Mouse (Mus musculus) gastrocnemius, adult 2 months (tissue): ENCODE results near the gene Coro2b. TPM values are rescaled to one million over a fixed set of nuclear protein-coding genes. Genes with fewer than 3 reads are reported as not detected.

ENCODE experiments used
- DNase-seq: peaks from one replicate; pipeline ENCODE4 v3.0.0; 2022
- H3K27ac ChIP-seq: fragments of 200-600 bp; 2 replicates; pipeline ENCODE4 v1.8.1; 2022; ENCODE audit warnings: mild to moderate bottlenecking
- H3K4me3 ChIP-seq: fragments of 200-600 bp; 2 replicates; pipeline ENCODE4 v1.8.1; 2022; ENCODE audit warnings: mild to moderate bottlenecking, moderate library complexity
- CTCF ChIP-seq: fragments of 200-600 bp; IDR thresholded peaks from 2 replicates; pipeline ENCODE4 v1.8.1; 2022; ENCODE audit warnings: antibody characterized with exemption, mild to moderate bottlenecking, moderate library complexity
- intact Hi-C: fragments of 180-260 bp; cut with DNase I; formaldehyde crosslinking; loops from one replicate; pipeline ENCODE4 v1.15.1; 2025
- total RNA-seq, 2 experiments: library from RNA; stranded (reverse); gene quantifications; 2 replicates each; pipeline ENCODE4 v1.2.3; 2021

Gene Coro2b
- total RNA-seq, 2 experiments from 2014 or later = 6.7 to 8.7 TPM

DNA sequence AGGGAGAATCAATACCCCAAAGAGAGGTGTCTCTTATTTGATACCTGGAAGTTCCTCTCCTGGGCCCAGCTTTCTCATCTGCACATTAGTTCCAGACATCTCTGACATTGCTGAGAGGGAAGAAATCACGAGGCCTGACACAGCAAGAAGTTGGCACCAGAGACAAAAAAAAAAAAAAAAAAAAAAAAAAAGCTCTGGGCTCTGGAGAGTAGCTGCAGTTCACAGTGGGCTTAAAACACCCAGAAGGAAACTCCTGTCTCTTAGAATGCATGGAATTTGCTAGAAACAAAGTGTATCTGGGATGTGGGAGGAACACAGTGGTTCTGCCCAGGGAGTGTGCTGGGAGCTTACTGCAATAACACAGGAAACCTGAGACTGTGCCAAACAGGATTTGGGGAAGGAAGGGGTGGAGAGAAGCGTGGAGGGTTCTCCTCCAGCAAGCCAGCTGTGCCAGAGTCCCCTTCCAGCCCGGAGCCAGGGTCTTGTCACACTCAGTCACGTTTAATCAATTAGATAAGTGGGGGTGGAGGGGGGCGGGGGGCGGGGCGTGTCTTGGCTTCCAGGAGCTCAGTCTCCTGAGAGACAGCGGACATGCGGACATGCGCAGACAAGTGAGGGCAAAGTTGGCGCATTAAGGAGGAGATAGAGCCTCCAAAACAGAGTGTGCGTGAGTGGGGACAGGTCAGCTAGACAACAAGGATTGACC lies 101.1 kb downstream of the Coro2b start:
- intact Hi-C loops = no loop called here
- peak overlapping the region; percentile 54 for H3K4me3 ChIP-seq
- no peak for TF ChIP-seq CTCF

GRCm38 (mm10) chr9:62432261-62433060 lies 104.4 kb downstream of the Coro2b start:
- TF ChIP-seq CTCF = no peak
- DNase-seq = no peak
- no peak overlapping the region for H3K27ac ChIP-seq
- intact Hi-C loops = no loop called here
- no peak overlapping the region for H3K4me3 ChIP-seq

More for the DNA sequence above, 101.1 kb downstream of the Coro2b start:
- peak overlapping the region; percentile 87 for H3K27ac ChIP-seq
- DNase-seq = peak; percentile 74

GRCm38 (mm10) chr9:62430741-62431140 lies 106.1 kb downstream of the Coro2b start:
- DNase-seq = no peak
- Histone ChIP-seq H3K27ac (no peak overlapping the region), H3K4me3 (no peak overlapping the region)
- TF ChIP-seq CTCF = no peak
- intact Hi-C loops = no loop called here

GRCm38 (mm10) chr9:62427010-62427409 lies 109.8 kb downstream of the Coro2b start:
- intact Hi-C loops = no loop called here
- Histone ChIP-seq H3K4me3 (no peak overlapping the region), H3K27ac (no peak overlapping the region)
- no peak for TF ChIP-seq CTCF
- DNase-seq = peak; percentile 58

- TF ChIP-seq CTCF = no peak
- Histone ChIP-seq H3K4me3 (no peak overlapping the region), H3K27ac (no peak overlapping the region)
- no peak for DNase-seq
- intact Hi-C loops = no loop called here
Measured at GRCm38 (mm10) chr9:62426531-62426930, 110.3 kb downstream of the Coro2b start.

DNA sequence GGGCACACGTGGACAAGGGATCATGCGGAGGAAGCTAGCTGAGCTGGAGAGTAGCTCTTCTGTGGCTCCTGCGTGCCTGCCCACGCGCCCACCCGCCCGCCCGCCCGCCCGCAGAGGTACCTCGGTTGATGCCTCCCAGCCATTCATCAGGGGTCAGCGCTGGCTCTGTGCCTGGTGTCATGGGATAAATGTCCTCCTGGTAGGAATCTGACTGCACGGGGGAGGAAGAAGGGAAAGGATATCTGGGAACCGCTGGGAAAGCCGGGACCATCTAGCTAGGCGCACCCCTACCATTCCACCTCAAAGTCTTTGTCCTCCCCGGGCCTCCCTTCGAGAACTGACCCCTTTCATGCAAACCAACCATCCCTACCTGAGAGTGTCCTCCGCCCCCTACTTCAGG lies 110.8 kb downstream of the Coro2b start:
- no peak for TF ChIP-seq CTCF
- H3K27ac ChIP-seq = peak overlapping the region; percentile 77
- no peak overlapping the region for H3K4me3 ChIP-seq
- intact Hi-C loops = no loop called here
- no peak for DNase-seq

DNA sequence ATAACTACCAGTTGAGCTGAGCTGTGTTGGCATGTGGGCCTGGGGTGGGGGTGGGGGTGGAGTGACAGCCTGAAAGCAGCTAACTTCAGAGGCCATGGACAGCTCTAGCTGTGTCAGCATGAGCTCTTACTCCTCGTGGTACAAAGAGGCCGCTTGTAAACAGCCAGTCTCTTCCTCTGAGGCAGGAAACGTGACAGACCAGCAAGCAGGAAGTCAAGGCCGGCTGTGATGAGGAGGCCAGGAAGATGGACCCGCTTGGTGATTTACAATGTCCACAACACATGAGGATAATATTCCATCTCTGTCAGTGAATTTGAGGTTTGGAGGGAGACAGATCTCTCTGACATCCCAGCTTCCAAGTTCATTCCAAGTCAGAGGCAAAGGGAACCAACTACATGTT lies 111.6 kb downstream of the Coro2b start:
- intact Hi-C loops = no loop called here
- Histone ChIP-seq H3K27ac (peak overlapping the region; percentile 77), H3K4me3 (no peak overlapping the region)
- no peak for TF ChIP-seq CTCF
- no peak for DNase-seq

GRCm38 (mm10) chr9:62423871-62424270 lies 113.0 kb downstream of the Coro2b start:
- no peak overlapping the region for H3K4me3 ChIP-seq
- TF ChIP-seq CTCF = no peak
- H3K27ac ChIP-seq = peak overlapping the region; percentile 77; the same call in 1 of the 2 replicates
- DNase-seq = no peak
- intact Hi-C loops = no loop called here

- Histone ChIP-seq H3K4me3 (no peak overlapping the region), H3K27ac (peak overlapping the region; percentile 20; the same call in 1 of the 2 replicates)
- no peak for TF ChIP-seq CTCF
- no peak for DNase-seq
- intact Hi-C loops = no loop called here
Measured at GRCm38 (mm10) chr9:62422926-62423325, 113.9 kb downstream of the Coro2b start.

DNA sequence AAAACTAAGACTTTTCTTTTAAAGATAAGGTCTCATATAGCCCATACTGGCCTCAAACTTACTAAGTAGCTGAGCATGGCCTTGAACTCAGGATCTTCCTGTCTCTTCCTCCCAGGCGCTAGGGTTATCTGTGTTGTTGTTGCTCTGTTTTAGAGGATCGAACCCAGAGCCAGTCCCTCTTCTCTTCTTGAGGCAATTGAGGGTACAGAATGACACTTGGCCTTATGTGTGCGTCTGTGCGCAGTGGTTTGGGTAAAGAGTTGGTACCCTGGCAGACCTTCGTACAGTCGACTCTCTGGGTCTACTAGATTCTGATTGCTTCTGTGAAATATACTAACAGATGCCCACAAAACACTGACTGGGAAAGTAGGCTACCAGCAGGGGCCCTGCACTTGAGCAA lies 114.9 kb downstream of the Coro2b start:
- TF ChIP-seq CTCF = no peak
- intact Hi-C loops = no loop called here
- H3K27ac ChIP-seq = peak overlapping the region; percentile 90
- DNase-seq = no peak
- peak overlapping the region; percentile 65 for H3K4me3 ChIP-seq

GRCm38 (mm10) chr9:62421027-62421426 lies 115.8 kb downstream of the Coro2b start:
- Histone ChIP-seq H3K27ac (peak overlapping the region; percentile 90), H3K4me3 (peak overlapping the region; percentile 65)

GRCm38 (mm10) chr9:62420261-62420917 lies 116.5 kb downstream of the Coro2b start:
- DNase-seq = peak; percentile 66
- intact Hi-C loops = no loop called here

More at GRCm38 (mm10) chr9:62421027-62421426, 115.8 kb downstream of the Coro2b start:
- no peak for TF ChIP-seq CTCF
- DNase-seq = peak; percentile 83
- intact Hi-C loops = no loop called here

GRCm38 (mm10) chr9:62418742-62419141 lies 118.1 kb downstream of the Coro2b start:
- intact Hi-C loops = loop anchor here (5.0 kb wide), 2 partner anchors 119 to 121 kb away; partner anchors contain the start of gene Coro2b
- TF ChIP-seq CTCF = peak; percentile 56
- no peak overlapping the region for H3K27ac ChIP-seq
- no peak for DNase-seq
- no peak overlapping the region for H3K4me3 ChIP-seq

More at GRCm38 (mm10) chr9:62420261-62420917, 116.5 kb downstream of the Coro2b start:
- Histone ChIP-seq H3K4me3 (peak overlapping the region; percentile 65), H3K27ac (peak overlapping the region; percentile 90)
- no peak for TF ChIP-seq CTCF
